Mouse (Mus musculus): ENCODE measurements around the gene Gm21887. TPM values are rescaled to one million over a fixed set of nuclear protein-coding genes. Genes with fewer than 3 reads are reported as not detected.
"Not testable (repeated sequence)": the region's sequence is repeated elsewhere in the genome, so short reads cannot be mapped to it uniquely, and the experiment has no call there.

Gene Gm21887
- polyA plus RNA-seq, 1 experiment from 2014 or later, result 66.4 TPM

DNA sequence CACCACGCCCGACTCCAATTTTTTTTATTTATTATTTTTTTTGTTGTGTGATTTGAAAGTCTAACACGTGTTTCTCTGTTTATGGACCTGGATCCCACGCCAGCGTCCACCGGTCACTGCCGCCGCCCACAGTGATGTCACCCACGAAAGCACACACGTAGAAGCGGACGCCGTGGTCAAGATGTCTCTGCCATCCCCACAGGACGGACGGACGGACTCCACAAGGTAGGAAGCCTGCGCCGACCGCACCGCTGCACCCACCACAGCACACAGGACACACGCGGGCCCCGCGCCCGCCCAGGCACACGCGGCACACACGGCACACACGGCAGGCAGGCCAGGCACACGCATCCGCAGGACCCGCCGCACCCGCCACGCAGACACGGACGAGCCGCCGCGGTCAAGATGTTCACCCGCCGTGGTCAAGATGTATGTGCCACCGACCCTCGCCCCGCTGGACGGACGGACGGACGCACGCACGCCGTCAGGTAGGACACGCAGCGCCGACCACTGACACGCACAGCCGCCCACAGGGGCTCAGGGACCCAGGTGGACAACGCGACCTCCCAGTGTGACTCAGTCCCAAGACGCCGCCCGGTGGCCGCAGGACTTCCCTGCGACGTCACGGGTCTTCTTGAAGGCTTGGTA is 9.2 kb downstream of the Gm21887 start:
- 78% methylated on average over 66 of the region's 66 CpGs for WGBS (ENCODE audit: insufficient replicate concordance)
- H3K27ac ChIP-seq (replicated peaks); H3K27me3 ChIP-seq; H3K4me2 ChIP-seq; H3K9me3 ChIP-seq (replicated peaks); H3K4me1 ChIP-seq (replicated peaks); H3K9ac ChIP-seq; H3K4me3 ChIP-seq (replicated peaks): not testable (repeated sequence)
- peaks cover 55% of the 10 kb centered on the region for H3K36me3 ChIP-seq (replicated peaks)
- peak; percentile 64 for ATAC-seq (ENCODE audit: insufficient read depth)

DNA sequence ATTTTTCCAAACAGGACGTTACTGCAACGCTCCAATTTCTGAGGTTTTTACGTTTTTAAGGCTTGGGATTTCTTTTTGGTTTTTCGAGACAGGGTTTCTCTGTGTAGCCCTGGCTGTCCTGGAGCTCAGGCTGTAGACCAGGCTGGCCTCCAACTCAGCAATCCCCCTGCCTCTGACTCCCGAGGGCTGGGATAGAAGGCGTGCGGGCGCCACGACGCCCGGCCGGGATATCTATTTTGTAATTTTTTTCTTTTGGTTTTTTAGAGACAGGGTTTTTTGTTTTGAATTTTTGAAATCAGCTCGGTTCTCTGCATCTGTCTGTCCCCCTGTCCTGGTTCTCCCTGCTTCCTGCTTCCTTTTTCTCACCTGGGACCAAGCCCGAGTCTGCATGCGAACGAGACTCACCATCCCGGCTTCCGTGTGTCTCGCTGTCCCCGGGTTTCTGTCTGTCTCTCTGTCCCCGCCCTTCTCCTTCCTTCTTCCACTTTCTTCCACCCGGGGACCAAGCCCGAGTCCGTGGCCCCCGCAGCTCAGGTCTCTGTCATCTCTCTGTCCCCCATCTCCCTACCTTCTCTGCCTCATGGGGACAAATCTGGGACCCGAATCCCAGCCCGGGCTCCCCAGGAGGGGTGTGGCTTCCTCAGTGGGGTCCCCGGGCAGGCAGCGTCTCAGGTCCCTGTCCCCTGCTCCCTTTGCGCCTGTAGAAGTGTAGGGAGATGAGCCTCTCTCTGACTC is 9.9 kb downstream of the Gm21887 start:
- not testable (repeated sequence) for H3K27ac ChIP-seq (replicated peaks); H3K27me3 ChIP-seq; H3K9ac ChIP-seq; H3K4me2 ChIP-seq; H3K4me1 ChIP-seq (replicated peaks); H3K9me3 ChIP-seq (replicated peaks); H3K4me3 ChIP-seq (replicated peaks)
- H3K36me3 ChIP-seq (replicated peaks), result peaks cover 52% of the 10 kb centered on the region
- ATAC-seq (ENCODE audit: insufficient read depth), result peak; percentile 37
- 77% methylated on average over 30 of the region's 30 CpGs for WGBS (ENCODE audit: insufficient replicate concordance)

DNA sequence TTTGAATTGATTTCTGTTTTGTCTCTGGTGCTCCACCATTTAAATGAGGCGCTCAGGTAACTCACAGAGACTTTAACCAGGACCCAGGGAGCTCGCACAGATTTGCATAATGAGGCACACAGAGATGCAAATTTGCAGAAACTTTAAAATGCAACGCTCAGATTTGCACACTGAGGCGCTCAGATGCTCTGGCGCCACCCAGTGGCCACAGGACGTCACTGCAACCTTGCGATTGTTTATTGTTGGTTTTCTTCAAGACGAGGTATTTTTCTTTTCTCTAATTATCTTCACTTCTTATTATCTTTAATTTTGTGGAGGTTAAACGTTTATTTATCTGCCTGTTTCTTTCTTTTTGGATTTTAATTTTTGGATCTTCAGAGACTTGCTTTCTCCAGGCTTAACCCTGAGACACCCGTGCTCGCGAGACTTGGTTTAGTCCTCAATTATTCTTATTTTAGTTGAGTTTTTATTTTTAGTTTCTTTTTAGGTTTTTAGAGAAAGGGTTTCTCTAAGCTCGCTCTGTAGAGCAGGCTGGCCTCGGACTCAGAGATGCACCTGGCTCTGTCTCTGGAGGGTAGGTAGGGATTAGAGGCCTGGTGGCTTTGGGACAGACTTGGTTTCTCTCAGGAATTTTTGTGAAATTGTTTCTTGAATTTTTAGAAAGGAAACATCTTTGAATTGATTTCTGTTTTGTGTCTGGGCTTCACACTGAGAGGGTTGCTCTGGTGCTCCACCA is 10.7 kb downstream of the Gm21887 start:
- not testable (repeated sequence) for H3K4me1 ChIP-seq (replicated peaks); H3K4me3 ChIP-seq (replicated peaks); H3K27me3 ChIP-seq; H3K27ac ChIP-seq (replicated peaks); H3K9me3 ChIP-seq (replicated peaks); H3K4me2 ChIP-seq; H3K9ac ChIP-seq
- 50% methylated on average over 14 of the region's 14 CpGs for WGBS (ENCODE audit: insufficient replicate concordance)
- ATAC-seq (ENCODE audit: insufficient read depth), result 0 out of 2 replicates have a peak, but pooled peaks have one; percentile 2
- H3K36me3 ChIP-seq (replicated peaks), result peaks cover 52% of the 10 kb centered on the region

DNA sequence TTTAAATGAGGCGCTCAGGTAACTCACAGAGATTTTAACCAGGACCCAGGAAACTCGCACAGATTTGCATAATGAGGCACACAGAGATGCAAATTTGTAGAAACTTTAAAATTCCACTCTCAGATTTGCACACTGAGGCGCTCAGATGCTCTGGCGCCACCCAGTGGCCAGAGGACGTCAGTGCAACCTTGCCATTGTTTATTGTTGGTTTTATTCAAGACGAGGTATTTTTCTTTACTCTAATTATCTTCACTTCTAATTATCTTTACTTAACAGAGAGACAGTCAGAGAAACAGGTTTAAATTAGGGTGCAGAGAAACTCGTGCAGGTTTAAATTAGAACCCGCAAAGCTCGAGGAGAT is 11.2 kb downstream of the Gm21887 start:
- peaks cover 52% of the 10 kb centered on the region for H3K36me3 ChIP-seq (replicated peaks)
- not testable (repeated sequence) for H3K9me3 ChIP-seq (replicated peaks); H3K27ac ChIP-seq (replicated peaks); H3K27me3 ChIP-seq; H3K4me2 ChIP-seq; H3K4me1 ChIP-seq (replicated peaks); ATAC-seq (ENCODE audit: insufficient read depth); H3K9ac ChIP-seq; H3K4me3 ChIP-seq (replicated peaks)
- 43% methylated on average over 9 of the region's 9 CpGs for WGBS (ENCODE audit: insufficient replicate concordance)

DNA sequence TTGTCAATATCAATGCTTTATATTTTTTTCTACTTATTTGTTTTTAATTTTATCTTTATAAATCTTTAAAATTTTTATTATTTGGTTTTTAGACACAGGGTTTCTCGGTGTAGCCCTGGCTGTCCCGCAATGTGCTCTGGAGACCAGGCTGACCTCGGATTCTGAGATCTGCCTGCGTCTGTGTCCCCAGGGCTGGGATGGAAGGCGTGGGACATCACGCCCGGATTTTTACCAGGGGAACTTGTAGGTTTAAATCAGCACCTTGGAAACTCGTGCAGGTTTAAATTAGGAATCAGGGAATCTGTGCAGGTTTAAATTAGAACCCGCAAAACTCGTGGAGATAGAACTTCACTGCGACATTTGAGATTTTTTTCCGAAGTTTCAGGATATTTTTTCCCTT is 11.7 kb downstream of the Gm21887 start:
- not testable (repeated sequence) for H3K9me3 ChIP-seq (replicated peaks); H3K4me1 ChIP-seq (replicated peaks); H3K27ac ChIP-seq (replicated peaks); ATAC-seq (ENCODE audit: insufficient read depth); H3K4me2 ChIP-seq; H3K9ac ChIP-seq; H3K4me3 ChIP-seq (replicated peaks); H3K27me3 ChIP-seq
- H3K36me3 ChIP-seq (replicated peaks), result peaks cover 50% of the 10 kb centered on the region
- WGBS (ENCODE audit: insufficient replicate concordance), result 68% methylated on average over 12 of the region's 12 CpGs

DNA sequence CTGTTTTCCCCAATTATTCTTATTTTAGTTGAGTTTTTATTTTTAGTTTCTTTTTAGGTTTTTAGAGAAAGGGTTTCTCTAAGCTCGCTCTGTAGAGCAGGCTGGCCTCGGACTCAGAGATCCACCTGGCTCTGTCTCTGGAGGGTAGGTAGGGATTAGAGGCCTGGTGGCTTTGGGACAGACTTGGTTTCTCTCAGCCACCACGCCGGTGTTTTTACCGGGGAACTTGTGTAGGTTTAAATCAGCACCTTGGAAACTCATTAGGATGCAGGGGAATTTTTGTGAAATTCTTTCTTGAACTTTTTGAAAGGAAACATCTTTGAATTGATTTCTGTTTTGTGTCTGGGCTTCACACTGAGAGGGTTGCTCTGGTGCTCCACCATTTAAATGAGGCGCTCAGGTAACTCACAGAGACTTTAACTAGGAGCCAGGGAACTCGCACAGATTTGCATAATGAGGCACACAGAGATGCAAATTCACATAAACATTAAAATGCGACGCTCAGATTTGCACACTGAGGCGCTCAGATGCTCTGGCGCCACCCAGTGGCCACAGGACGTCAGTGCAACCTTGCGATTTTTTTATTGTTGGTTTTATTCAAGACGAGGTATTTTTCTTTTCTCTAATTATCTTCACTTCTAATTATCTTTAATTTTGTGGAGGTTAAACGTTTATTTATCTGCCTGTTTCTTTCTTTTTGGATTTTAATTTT is 12.4 kb downstream of the Gm21887 start:
- WGBS (ENCODE audit: insufficient replicate concordance), result 43% methylated on average over 15 of the region's 15 CpGs

More for the DNA sequence above, 12.4 kb downstream of the Gm21887 start:
- not testable (repeated sequence) for H3K4me2 ChIP-seq; H3K4me3 ChIP-seq (replicated peaks); H3K9ac ChIP-seq; H3K9me3 ChIP-seq (replicated peaks); H3K27me3 ChIP-seq; H3K4me1 ChIP-seq (replicated peaks); ATAC-seq (ENCODE audit: insufficient read depth); H3K27ac ChIP-seq (replicated peaks)
- H3K36me3 ChIP-seq (replicated peaks), result peaks cover 46% of the 10 kb centered on the region

Other genes starting within 250 kb of the Gm21887 start
- not detected in 2 replicates for gene 4933400A11Rik, start 230.0 kb upstream of the Gm21887 start, polyA plus RNA-seq (2015; fragmentation: Nextera tagmentation; extraction: Ambion mirVana)